Mouse (Mus musculus): ENCODE results near the gene Topbp1. TPM values are rescaled to one million over a fixed set of nuclear protein-coding genes. Genes with fewer than 3 reads are reported as not detected.

Gene Topbp1
- total RNA-seq, 2 experiments from 2014 or later = 12.8 to 17.6 TPM

GRCm38 (mm10) chr9:103382989-103383388, 78.0 kb downstream of the Topbp1 start:
- no peak for DNase-seq
- intact Hi-C loops (cut with DNase I) = no loop called here

- intact Hi-C loops (cut with DNase I) = no loop called here
- no peak for DNase-seq
These were observed 78.6 kb downstream of the Topbp1 start for GRCm38 (mm10) chr9:103383576-103383975.

GRCm38 (mm10) chr9:103384141-103384796, 79.3 kb downstream of the Topbp1 start:
- no peak for DNase-seq
- intact Hi-C loops (cut with DNase I) = no loop called here

- intact Hi-C loops (cut with DNase I) = no loop called here
- no peak for DNase-seq
These were observed 80.6 kb downstream of the Topbp1 start for GRCm38 (mm10) chr9:103385600-103385999.

GRCm38 (mm10) chr9:103386573-103386972, 81.6 kb downstream of the Topbp1 start:
- intact Hi-C loops (cut with DNase I) = no loop called here
- DNase-seq = no peak

- intact Hi-C loops (cut with DNase I) = no loop called here
- no peak for DNase-seq
These were observed 82.1 kb downstream of the Topbp1 start for GRCm38 (mm10) chr9:103387011-103387653.

GRCm38 (mm10) chr9:103389261-103389660, 84.2 kb downstream of the Topbp1 start:
- intact Hi-C loops (cut with DNase I) = no loop called here
- DNase-seq = no peak

- intact Hi-C loops (cut with DNase I) = no loop called here
- DNase-seq = no peak
These were observed 86.9 kb downstream of the Topbp1 start for GRCm38 (mm10) chr9:103391796-103392372.

GRCm38 (mm10) chr9:103393256-103393655, 88.2 kb downstream of the Topbp1 start:
- no peak for DNase-seq
- intact Hi-C loops (cut with DNase I) = no loop called here

- intact Hi-C loops (cut with DNase I) = no loop called here
- DNase-seq = peak; percentile 10 to 16
These were observed 93.6 kb downstream of the Topbp1 start for GRCm38 (mm10) chr9:103398509-103399157.

Other genes with a start within 250 kb of the Topbp1 start
- 1 to 10 TPM; 1.5 to 1.8 TPM for gene Rab6b, start 193.4 kb upstream of the Topbp1 start, total RNA-seq (2021)
- 10 to 100 TPM; 16.7 to 18.6 TPM for gene Srprb, start 103.1 kb upstream of the Topbp1 start, total RNA-seq (2021)
- 1 to 10 TPM; 6.6 to 7.1 TPM for gene Gm20425, start 74.9 kb upstream of the Topbp1 start, total RNA-seq (2021)
- 10 to 100 TPM; 44.6 to 49.3 TPM for gene Trf, start 74.8 kb upstream of the Topbp1 start, total RNA-seq (2021)
- gene 1300017J02Rik, start 133 bp upstream of the Topbp1 start, total RNA-seq (2021) = under 1 TPM; 0.34 to 0.45 TPM
- 10 to 100 TPM; 85.5 to 99.8 TPM for gene Cdv3, start 60.6 kb downstream of the Topbp1 start, total RNA-seq (2021)
- under 1 TPM in 1 of 2 experiments, not detected in 1; 0.65 TPM for gene Bfsp2, start 175.2 kb downstream of the Topbp1 start, total RNA-seq (2021)

All from heart, postnatal 14 days (tissue).